Mouse (Mus musculus) testis, postnatal 14 days (tissue): Measurements from ENCODE around the gene Samd4b.
"Not testable (repeated sequence)": the region's sequence is repeated elsewhere in the genome, so short reads cannot be mapped to it uniquely, and the experiment has no call there.

ENCODE experiments used
- DNase-seq: peaks from one replicate; pipeline ENCODE4 v3.0.0; 2021; ENCODE audit warnings: low spot score

The Samd4b gene

GRCm38 (mm10) chr7:28561967-28562366, 36.0 kb downstream of the Samd4b start:
- no peak for DNase-seq

- no peak for DNase-seq
Measured at GRCm38 (mm10) chr7:28560856-28561255, 37.1 kb downstream of the Samd4b start.

DNA sequence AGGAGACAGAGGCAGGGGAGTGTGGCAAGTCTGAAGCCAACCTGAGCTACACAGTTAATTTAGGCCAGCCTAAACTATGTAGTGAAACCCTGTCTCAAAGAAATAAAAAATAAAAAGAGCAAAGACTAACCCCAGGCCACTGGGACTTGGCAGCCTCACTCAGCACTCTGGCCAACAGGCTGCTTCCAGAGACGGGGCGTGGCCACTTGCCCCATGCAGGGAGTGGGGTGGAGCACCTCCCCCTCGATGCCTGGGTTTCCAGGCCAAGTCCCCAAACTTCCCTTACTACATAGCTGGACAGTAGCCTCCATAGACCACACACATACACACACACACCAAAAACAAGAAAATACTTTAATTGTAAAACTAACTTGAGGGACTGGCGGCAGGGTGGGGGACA, 39.5 kb downstream of the Samd4b start:
- DNase-seq = no peak

GRCm38 (mm10) chr7:28557708-28558107, 40.2 kb downstream of the Samd4b start:
- DNase-seq = no peak

GRCm38 (mm10) chr7:28557069-28557468, 40.9 kb downstream of the Samd4b start:
- DNase-seq = no peak

- DNase-seq = no peak
Measured at GRCm38 (mm10) chr7:28555939-28556535, 41.9 kb downstream of the Samd4b start.

DNA sequence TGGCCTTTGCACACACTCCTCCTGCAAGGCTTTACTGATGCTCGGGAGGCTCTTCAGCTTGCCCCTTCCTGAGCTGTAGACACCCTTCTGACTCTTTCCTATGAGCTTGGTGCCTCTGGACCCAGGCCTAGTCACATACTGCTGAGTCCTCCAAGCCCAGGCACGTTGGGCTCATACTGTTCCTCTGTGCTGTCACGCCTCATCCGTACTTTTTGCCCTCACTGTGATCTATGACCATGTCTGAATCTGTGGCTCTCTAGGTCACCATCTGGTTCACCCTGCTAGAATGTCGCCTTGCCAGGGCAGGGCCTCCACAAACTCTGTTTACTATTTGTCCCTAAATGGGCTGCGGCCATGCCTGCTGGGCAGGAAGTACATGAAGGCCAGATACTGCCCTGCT, 44.9 kb downstream of the Samd4b start:
- DNase-seq = no peak

- DNase-seq = no peak
Measured at GRCm38 (mm10) chr7:28547628-28548027, 50.3 kb downstream of the Samd4b start.

DNA sequence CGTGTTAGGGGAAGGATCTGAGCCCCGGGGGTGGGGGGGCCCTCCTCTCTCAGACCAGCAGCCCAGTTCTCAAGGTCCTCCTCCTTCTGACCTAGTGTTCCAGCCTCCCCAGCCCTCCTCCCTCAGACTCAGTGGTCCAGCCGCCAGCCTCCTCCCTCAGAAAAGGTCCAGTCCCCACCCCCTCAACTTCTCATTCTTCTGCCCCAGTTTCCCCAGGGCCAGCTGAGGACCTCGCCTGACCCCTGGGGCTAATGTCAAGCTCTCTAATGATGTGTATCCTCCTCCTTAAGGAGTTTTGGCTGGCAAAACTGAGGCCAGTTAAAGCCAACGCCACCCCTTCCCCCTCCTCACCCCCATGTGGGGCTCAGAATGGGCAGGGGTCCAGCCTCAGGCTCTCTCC, 50.8 kb downstream of the Samd4b start, which contains the start of gene Nccrp1:
Gene Nccrp1 (minus strand): TSS at position 101 of the 400 bp plus-strand sequence.
- no peak for DNase-seq

DNA sequence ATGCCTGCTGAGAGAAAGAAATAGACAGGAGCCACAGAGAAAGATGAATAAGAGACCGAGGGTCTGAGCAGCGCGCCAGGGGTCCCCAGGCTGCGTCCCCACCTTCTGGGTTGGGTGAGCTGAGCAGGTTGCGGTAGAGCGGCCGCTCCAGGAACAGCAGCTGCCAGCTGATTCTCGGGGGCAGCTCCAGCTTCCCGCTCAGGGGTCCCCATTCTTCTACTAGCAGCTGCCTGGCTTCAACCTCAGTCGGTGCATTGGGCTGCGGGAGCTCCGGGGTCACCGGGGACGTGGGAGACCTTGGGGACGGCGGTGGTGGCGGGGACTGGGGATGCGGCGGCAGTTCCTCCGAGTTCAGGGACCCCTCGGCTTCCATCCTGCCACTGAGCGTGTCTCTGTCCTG, 51.3 kb downstream of the Samd4b start:
- no peak for DNase-seq

GRCm38 (mm10) chr7:28545891-28546210, 52.1 kb downstream of the Samd4b start:
- DNase-seq = no peak

GRCm38 (mm10) chr7:28545048-28545890, 52.7 kb downstream of the Samd4b start:
- no peak for DNase-seq

- DNase-seq = no peak
Measured at GRCm38 (mm10) chr7:28544051-28544601, 53.8 kb downstream of the Samd4b start.

- DNase-seq = no peak
Measured at GRCm38 (mm10) chr7:28540526-28540925, 57.4 kb downstream of the Samd4b start, which contains the start of gene Sycn. Gene Sycn (plus strand): TSS chr7:28540885.

DNA sequence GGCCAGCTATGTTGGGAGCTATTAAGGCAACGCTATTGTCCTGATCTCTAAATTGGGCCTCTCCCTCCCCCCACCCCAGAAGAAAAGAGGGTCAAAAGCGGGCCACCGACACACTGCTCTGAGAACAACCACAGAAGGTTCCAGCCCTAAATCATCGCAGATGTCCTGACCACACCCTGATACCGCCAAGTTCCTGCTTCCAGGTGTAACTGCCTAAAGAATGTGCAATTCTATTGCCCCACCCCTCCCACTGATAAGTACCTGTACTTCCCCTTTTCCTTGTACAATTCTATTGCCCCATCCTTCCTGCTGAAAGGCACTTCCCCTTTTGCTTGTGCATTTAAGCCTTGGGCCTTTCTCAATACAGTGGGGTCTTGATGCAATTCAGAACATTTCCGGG, 59.1 kb downstream of the Samd4b start:
- not testable (repeated sequence) for DNase-seq

DNA sequence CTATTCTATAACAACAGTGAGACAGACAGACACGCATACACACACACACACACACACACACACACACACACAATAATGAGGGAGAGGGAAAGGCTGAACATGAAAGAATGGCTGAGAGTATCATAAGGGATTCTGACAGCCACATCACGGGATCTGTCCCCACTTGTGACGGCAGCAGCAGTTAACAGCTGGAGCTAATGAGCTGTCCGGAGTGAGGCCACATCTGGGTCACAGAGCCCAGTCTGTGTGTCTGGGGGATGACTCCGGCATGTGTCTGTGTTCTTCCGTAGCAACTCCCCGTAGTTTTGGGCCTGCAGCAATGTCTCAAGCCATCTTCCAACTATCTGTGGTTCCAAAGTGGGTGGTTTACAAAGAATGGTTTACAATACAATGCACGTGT, 65.9 kb downstream of the Samd4b start:
- no peak for DNase-seq

DNA sequence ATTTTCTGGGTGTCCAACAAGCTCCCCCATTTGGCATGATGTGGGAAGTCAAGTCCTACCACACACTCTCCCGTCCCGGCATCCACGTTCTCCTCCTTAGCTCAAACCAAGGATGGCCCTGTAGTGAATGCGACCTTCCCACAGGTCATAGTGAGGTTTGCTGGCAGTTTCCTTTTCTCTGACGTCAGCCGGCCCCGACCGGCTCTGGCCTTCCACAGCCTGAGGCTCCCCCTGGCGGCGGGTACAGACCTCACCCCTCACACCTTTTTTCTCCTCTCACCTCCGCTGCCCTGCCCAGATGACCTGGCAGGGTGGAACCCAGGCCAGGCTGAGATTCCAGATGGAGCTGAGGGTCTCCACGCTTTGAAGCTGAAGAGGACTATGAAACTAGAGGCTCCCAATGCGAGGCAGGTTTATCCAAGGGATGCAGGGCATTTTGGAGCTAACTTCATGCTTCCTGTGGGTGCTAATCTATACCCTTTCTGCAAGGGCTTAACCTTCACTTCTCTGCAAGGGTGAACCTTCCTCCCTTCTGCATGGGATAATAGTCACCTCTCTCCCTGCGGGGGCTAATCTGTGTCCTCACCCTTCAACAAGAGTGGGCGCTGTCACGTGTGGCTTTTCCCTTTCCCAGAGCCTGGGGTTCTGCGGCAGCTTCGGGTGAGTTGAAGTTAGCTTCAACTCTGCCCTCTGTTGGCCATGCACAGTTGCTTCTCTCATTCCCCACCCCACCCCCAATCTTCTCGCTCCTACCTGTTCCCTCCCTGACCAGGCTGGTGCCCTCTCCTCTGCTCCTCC, 69.8 kb downstream of the Samd4b start:
- DNase-seq = peak; percentile 71

DNA sequence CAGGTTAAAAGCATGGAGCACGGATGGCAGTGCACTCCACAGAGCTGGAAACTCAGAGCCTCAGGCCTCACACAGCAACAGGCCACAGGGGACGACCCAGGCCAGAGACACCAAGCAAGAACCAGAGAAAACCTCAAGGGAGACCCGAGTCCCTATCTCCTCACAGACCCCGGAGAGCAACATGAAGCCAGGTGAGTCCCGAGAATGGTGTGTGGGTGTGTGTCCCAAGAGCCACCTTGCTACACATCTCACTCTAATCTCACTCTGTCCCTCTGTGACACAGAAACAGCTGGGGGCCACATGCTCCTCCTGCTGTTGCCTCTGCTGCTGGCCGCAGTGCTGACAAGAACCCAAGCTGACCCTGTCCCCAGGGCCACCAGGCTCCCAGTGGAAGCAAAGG, 75.4 kb downstream of the Samd4b start, which contains the start of gene Ifnl3:
Gene Ifnl3 (plus strand): TSS at position 301 of the 400 bp plus-strand sequence.
- DNase-seq = not testable (repeated sequence)

GRCm38 (mm10) chr7:28511441-28511840, 86.5 kb downstream of the Samd4b start:
- no peak for DNase-seq

DNA sequence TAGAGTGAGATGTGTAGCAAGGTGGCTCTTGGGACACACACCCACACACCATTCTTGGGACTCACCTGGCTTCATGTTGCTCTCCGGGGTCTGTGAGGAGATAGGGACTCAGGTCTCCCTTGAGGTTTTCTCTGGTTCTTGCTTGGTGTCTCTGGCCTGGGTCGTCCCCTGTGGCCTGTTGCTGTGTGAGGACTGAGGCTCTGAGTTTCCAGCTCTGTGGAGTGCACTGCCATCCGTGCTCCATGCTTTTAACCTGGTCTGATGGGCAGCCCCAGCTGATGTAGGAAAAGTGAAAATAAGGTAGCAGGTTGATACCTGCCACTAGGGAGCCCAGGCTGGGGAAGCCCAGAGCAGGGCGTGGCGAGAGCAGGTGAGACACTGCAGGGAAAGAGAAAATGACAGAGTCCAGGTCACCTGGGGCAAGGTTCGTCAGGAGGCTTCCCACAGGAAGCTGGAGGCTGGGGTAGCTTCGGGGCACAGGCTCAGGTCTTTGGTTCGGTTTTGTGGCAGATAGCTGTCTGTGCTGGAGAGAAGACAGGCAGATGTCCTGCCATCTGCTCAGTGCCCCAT, 87.5 kb downstream of the Samd4b start, which contains the start of gene Ifnl2:
Gene Ifnl2 (minus strand): TSS at position 51 of the 570 bp plus-strand sequence.
- not testable (repeated sequence) for DNase-seq

DNA sequence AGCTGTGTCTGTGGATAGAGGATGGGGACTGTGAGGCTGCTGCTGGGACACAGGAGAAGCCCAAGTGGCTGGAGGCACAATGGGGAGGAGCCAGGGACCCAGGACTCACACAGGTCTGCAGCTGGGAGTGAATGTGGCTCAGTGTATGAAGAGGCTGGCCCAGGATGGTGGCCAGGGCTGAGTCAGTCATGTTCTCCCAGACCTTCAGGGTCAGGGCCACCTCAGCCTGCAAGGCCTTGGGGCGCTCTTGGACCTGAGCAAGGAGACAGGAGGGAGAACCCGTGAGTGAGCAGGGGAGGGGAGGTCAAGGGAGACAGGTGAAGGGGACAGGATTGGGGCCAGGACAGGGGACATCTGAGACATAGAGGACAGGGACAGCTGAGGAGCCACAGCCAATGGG, 88.8 kb downstream of the Samd4b start:
- not testable (repeated sequence) for DNase-seq

DNA sequence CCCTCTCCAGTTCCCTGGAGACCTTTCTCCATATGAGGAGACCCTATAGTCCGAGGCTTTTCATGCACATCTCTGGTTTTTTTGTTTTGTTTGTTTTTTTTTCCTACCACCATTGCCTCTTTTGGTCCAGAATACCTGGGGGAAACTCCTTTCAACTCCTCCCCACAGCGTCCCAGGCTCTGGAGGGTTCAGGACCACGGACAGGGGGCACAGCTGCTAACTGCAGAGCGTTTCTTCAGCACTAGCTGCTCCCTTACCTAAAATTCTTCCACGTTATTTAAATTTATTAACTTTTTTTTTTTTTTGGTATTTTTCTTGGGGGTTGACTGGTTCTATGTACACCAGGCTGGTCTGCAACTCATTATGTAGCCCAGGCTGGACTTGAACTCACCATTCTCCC, 92.4 kb downstream of the Samd4b start:
- no peak for DNase-seq
